ENCODE assay signal across 18 mouse cellular contexts in the genomic region with DNA sequence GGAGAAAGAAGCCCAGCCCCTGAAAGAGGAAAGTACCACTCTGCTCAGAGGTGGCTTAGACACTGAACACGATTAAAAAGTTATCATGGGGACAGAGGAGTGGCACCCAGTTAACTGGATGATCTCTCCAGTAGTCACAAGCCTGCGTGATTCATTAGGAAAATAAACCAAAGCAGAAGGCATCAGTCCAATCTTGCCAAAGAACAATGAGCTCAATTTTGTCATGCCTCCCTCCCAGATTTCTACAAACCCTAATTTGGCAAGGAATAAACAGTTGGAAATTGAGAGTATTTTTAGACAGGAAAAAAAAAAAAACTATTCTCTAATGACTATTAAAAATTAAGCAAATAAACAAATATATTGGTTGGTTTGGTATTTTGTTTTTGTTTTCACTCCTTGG.
"Had no signal": no experiment of that assay in that cellular context is flagged by ENCODE, and none has a peak within 500 bp of the region (broad histone marks: within the 10 kb centered on the region; RNA-seq: fewer than 3 reads in every experiment).

No protein-coding gene starts in this region.

- H3K27ac ChIP-seq: lung, embryonic 15.5 days; midbrain, embryonic 10.5 days; midbrain, embryonic 12.5 days; neural tube, embryonic 13.5 days; neural tube, embryonic 15.5 days had no signal

- DNase-seq: liver, postnatal 0 days; lung, adult 2 months; lung, postnatal 14 days; lung, postnatal 36 days; midbrain, embryonic 14.5 days; right cerebral cortex, adult 18-20 months; right cerebral cortex, postnatal 25 days; right cerebral cortex, postnatal 4 days; spleen, adult 18-20 months; thymus, adult 2 months; thymus, postnatal 25 days; thymus, postnatal 4 days had no signal

- H3K4me3 ChIP-seq: lung, embryonic 15.5 days; midbrain, embryonic 10.5 days; midbrain, embryonic 12.5 days; myocyte; neural tube, embryonic 13.5 days; neural tube, embryonic 15.5 days had no signal
